Mouse (Mus musculus): ENCODE measurements around the gene Mycbp2. TPM values are rescaled to one million over a fixed set of nuclear protein-coding genes. Genes with fewer than 3 reads are reported as not detected.

Gene Mycbp2
- total and polyA plus RNA-seq, 3 experiments = 25.9 to 60.1 (median 29.5) TPM

DNA sequence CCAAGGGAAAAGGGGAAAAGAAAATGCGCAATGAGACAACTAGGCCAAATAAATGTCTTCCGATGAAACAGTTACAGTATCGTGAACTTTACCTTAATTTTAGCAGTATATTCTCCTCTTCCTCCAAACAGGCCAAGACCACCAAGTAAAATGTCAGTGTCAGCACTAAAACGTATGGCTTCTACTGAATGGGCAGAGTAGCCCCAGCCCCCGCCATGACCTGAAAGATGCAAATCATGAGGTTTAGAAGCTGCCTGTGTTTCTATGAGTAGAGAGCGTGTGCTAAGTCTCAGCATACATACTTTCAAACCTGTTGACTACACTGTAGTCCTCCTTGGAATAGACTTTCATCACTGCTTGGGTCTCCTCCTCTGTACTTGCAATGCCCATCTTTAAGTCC lies 104.6 kb downstream of the Mycbp2 start:
- in situ Hi-C loops (cut with MboI; ENCODE audit: low pct_ligation_motif_present, low pct_unique_long_range_greater_than_20kb, low sequenced_read_pairs) (no loop called here), dilution Hi-C loops (cut with MboI; ENCODE audit: extremely low pct_ligation_motif_present, extremely low pct_unique_long_range_greater_than_20kb, low sequenced_read_pairs) (no loop called here)
- Histone ChIP-seq H3K9me3 (replicated peaks; ENCODE audit: low read length) (peaks cover 4% of the 10 kb centered on the region), H3K4me3 (replicated peaks in 1 of 3; ENCODE audit: low read depth in 2 of 3, low read length in 2 of 3, poor library complexity in 1 of 3) (no peak overlapping the region), H3K9ac (ENCODE audit: insufficient read depth, low read depth) (no peak overlapping the region), H3K4me1 (ENCODE audit: control insufficient read depth in 1 of 2, insufficient read depth in 2 of 2) (peaks cover 4 to 18% of the 10 kb centered on the region in 2 experiments), H3K36me3 (replicated peaks in 1 of 2; ENCODE audit: control insufficient read depth in 1 of 2, insufficient read depth in 1 of 2, low read length in 1 of 2) (peaks cover 8 to 27% of the 10 kb centered on the region in 2 experiments), H3K27ac (ENCODE audit: insufficient read depth, low read depth) (no peak overlapping the region), H3K79me2 (replicated peaks; ENCODE audit: control insufficient read depth, extremely low read depth, insufficient read depth, poor library complexity, severe bottlenecking) (no peaks in the 10 kb centered on the region), H3K27me3 (replicated peaks) (no peaks in the 10 kb centered on the region), H3K4me2 (ENCODE audit: insufficient read depth, low read depth, poor library complexity, severe bottlenecking) (no peak overlapping the region)
- peak; percentile 64 for DNase-seq (ENCODE audit: extremely low read depth)
- no peak for TF ChIP-seq MXI1 (IDR thresholded peaks at IDR 0.05; ENCODE audit: low read depth, low read length)
- 0 out of 2 replicates have a peak, but pooled peaks have one; percentile 18 for TF ChIP-seq ETS1 (conservative IDR thresholded peaks at IDR 0.05; ENCODE audit: low read depth, low read length)
- TF ChIP-seq MAZ (IDR thresholded peaks at IDR 0.05; ENCODE audit: low read depth, low read length) = peak; percentile 40; the same call in 1 of the 2 replicates
- TF ChIP-seq MYC (IDR thresholded peaks at IDR 0.05; ENCODE audit: low read depth, low read length) = no peak
- TF ChIP-seq ZMIZ1 (IDR thresholded peaks at IDR 0.05; ENCODE audit: low read depth, low read length) = no peak
- TF ChIP-seq MAFK (IDR thresholded peaks at IDR 0.05; ENCODE audit: insufficient replicate concordance, low read length) = peak; percentile 92
- TF ChIP-seq IRF4 (IDR thresholded peaks at IDR 0.05; ENCODE audit: low read depth, low read length) = peak; percentile 58
- no peak for TF ChIP-seq SMC3 (IDR thresholded peaks at IDR 0.05; ENCODE audit: low read depth, low read length)
- TF ChIP-seq GABPA (IDR thresholded peaks at IDR 0.05; ENCODE audit: insufficient replicate concordance, low read depth, low read length) = no peak
- 0 out of 2 replicates have a peak, but pooled peaks have one; percentile 33 for TF ChIP-seq EP300 (IDR thresholded peaks at IDR 0.05; ENCODE audit: low read length)
- no peak for TF ChIP-seq TBP (conservative IDR thresholded peaks at IDR 0.05; ENCODE audit: low read depth, low read length)
- TF ChIP-seq BHLHE40 (IDR thresholded peaks at IDR 0.05; ENCODE audit: low read depth, low read length) = 0 out of 2 replicates have a peak, but pooled peaks have one; percentile 17
- TF ChIP-seq ELF1 (IDR thresholded peaks at IDR 0.05; ENCODE audit: low read depth, low read length) = no peak
- TF ChIP-seq RAD21 (IDR thresholded peaks at IDR 0.05; ENCODE audit: low read depth, low read length) = no peak
- no peak for TF ChIP-seq RCOR1 (conservative IDR thresholded peaks at IDR 0.05; ENCODE audit: low read depth, low read length)

DNA sequence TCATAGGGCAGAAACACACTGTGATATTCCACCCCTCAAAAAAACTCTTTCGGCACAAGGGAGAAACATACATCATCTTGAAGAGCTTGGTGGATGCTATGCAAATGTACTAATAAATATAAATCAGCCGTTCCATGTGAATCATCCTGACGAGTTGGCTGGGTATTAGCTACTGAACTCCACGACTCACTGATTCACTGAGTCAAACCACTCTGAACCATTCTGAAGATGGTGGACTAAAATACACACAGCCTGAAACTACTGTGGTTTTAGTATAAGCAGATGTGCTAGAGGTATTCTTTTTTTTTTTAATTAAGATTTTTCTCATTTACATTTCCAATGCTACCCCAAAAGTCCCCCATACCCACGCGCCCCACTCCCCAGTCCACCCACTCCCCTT lies 111.8 kb downstream of the Mycbp2 start:
- H3K4me2 ChIP-seq (ENCODE audit: insufficient read depth, low read depth, poor library complexity, severe bottlenecking) = peak overlapping the region; percentile 90
- TF ChIP-seq SMC3 (IDR thresholded peaks at IDR 0.05; ENCODE audit: low read depth, low read length) (no peak), ZNF384 (IDR thresholded peaks at IDR 0.05; ENCODE audit: low read depth, low read length) (peak; percentile 88), GABPA (IDR thresholded peaks at IDR 0.05; ENCODE audit: insufficient replicate concordance, low read depth, low read length) (no peak), ETS1 (conservative IDR thresholded peaks at IDR 0.05; ENCODE audit: low read depth, low read length) (peak; percentile 70), JUN (IDR thresholded peaks at IDR 0.05; ENCODE audit: insufficient read depth, low read depth, low read length) (peak; percentile 59), PAX5 (IDR thresholded peaks at IDR 0.05; ENCODE audit: low read length) (no peak), MEF2A (IDR thresholded peaks at IDR 0.05; ENCODE audit: borderline replicate concordance, low read depth, low read length) (peak; percentile 88), IRF4 (IDR thresholded peaks at IDR 0.05; ENCODE audit: low read depth, low read length) (peak; percentile 88), CHD2 (IDR thresholded peaks at IDR 0.05; ENCODE audit: low read length) (0 out of 2 replicates have a peak, but pooled peaks have one; percentile 46), TBP (conservative IDR thresholded peaks at IDR 0.05; ENCODE audit: low read depth, low read length) (no peak), EP300 (IDR thresholded peaks at IDR 0.05; ENCODE audit: low read length) (peak; percentile 80), JUND (conservative IDR thresholded peaks at IDR 0.05; ENCODE audit: low read depth, low read length) (peak; percentile 61; the same call in 1 of the 2 replicates), SIN3A (IDR thresholded peaks at IDR 0.05; ENCODE audit: low read length) (no peak)
- in situ Hi-C loops (cut with MboI; ENCODE audit: low pct_ligation_motif_present, low pct_unique_long_range_greater_than_20kb, low sequenced_read_pairs) = no loop called here
- H3K9me3 ChIP-seq (replicated peaks; ENCODE audit: low read length) = no peaks in the 10 kb centered on the region
- no peak overlapping the region for H3K4me3 ChIP-seq (replicated peaks in 1 of 3; ENCODE audit: low read depth in 2 of 3, low read length in 2 of 3, poor library complexity in 1 of 3)
- H3K79me2 ChIP-seq (replicated peaks; ENCODE audit: control insufficient read depth, extremely low read depth, insufficient read depth, poor library complexity, severe bottlenecking) = no peaks in the 10 kb centered on the region
- dilution Hi-C loops (cut with MboI; ENCODE audit: extremely low pct_ligation_motif_present, extremely low pct_unique_long_range_greater_than_20kb, low sequenced_read_pairs) = no loop called here
- peak overlapping the region; percentile 94 for H3K27ac ChIP-seq (ENCODE audit: insufficient read depth, low read depth)
- peak overlapping the region; percentile 48 for H3K9ac ChIP-seq (ENCODE audit: insufficient read depth, low read depth)
- H3K4me1 ChIP-seq (ENCODE audit: control insufficient read depth in 1 of 2, insufficient read depth in 2 of 2) = peaks cover 3 to 19% of the 10 kb centered on the region in 2 experiments
- H3K36me3 ChIP-seq (replicated peaks in 1 of 2; ENCODE audit: control insufficient read depth in 1 of 2, insufficient read depth in 1 of 2, low read length in 1 of 2) = peaks cover 12 to 16% of the 10 kb centered on the region in 2 experiments
- H3K27me3 ChIP-seq (replicated peaks) = no peaks in the 10 kb centered on the region
- peak; percentile 89 for DNase-seq (ENCODE audit: extremely low read depth)

Measured in CH12.LX (cell line).